Mouse (Mus musculus) inflammation-experienced regulatory T-cells, adult 6 months (primary cell): Measurements from ENCODE around the gene Ptpn4. TPM values are rescaled to one million over a fixed set of nuclear protein-coding genes. Genes with fewer than 3 reads are reported as not detected.

Experiments
- ATAC-seq: one replicate; pipeline ENCODE4 v1.8.0; 2017
- polyA plus RNA-seq, 3 experiments: library from polyadenylated mRNA; unstranded; fragments of 100-300 nt; shearing (Covaris generic); gene quantifications; one replicate each; pipeline ENCODE4 v1.2.1; 2017

Ptpn4 gene
- polyA plus RNA-seq, 3 experiments from 2014 or later, result 3.8 to 13.3 (median 6.7) TPM

DNA sequence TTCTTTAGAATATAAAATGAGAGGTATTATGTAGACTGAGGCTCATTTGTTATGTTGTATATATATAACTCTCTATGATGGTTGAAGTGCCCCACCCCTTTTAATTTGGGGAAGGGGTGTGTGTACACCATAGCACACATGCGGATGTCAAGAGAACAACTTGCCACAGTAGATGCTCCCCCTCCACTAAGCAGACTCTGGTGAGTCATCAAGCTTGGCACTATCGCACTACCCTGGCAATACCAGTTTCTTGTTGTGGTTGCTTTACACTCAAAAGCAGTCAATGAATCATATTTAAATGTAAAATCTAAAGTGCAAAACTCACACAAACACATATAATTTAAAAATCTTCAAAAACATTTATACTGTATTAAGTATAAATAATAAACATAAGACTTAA is 31.4 kb downstream of the Ptpn4 start:
- ATAC-seq, result no peak

DNA sequence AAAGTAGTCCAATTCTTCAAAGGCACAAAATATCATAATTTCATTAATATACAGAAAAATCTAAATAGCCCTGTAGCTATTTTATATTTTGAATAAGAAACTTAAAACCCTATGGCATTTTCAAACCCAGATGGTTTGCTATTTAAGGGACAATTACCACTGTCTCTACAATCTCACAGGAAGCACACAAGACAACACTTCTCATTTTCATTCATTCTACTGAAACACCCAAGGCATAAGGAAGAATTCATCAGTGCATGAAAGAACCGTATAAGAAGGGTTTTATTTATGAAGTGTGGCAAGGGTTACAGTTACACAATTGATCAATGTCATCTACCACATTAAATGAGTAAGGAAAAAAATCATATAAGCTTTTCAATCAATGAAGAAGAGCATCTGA is 32.8 kb downstream of the Ptpn4 start:
- no peak for ATAC-seq

DNA sequence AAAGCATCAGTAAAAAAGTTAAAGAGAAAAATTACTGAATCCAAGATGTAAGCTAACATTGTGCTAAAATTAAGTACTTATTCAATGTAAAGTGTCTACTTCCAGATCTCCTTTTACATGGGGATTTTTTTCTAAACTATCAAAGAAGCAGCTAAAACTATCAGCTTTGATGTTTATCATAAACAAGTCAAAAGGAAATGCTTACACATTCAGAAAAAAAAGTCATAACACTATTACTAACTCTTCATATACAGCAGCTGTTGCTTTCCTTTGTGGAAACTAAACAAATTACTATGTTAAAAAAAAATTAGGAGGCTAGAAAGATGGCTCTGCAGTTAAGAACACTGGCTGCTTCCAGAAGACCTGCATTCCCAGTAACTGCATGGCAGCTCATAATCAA is 42.2 kb downstream of the Ptpn4 start:
- ATAC-seq, result peak; percentile 68

DNA sequence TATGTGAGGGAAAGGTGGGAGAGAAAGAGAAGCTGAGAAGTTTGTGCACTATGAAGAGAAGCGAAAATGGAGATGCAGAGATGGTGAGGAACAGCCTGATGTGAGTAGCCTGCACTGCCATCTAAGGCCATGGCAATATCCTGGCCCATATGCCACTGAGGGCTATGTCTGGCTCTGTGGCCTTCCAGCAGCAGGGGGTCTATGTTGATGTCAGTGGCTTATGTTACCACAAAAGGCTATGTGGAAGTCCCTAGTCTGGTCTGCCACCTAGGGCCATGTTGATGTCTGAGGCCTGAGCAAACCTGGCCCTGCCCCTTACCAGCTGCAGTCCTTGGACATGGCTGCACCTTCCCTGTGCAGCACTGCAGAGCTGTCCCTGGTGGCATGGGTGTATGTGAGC is 43.1 kb downstream of the Ptpn4 start:
- no peak for ATAC-seq

DNA sequence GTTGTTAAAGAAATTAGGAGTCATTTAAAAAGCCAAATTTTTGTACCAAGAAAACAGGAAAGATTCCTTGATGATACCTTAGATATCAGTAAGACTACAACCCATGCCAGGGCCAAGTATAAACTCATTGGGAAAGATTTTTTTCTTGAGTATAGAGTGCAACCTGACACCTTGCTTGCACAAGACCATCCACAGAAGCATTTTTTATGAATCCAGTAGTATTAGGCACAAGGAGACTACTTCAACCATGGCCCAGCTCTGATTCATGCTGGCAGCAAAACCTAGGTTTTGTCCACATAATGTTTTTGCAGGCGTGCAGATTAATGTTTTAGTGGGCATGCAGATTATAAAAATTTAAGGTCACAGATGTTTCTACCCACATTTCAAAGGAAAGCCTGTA is 46.8 kb downstream of the Ptpn4 start:
- ATAC-seq, result no peak

DNA sequence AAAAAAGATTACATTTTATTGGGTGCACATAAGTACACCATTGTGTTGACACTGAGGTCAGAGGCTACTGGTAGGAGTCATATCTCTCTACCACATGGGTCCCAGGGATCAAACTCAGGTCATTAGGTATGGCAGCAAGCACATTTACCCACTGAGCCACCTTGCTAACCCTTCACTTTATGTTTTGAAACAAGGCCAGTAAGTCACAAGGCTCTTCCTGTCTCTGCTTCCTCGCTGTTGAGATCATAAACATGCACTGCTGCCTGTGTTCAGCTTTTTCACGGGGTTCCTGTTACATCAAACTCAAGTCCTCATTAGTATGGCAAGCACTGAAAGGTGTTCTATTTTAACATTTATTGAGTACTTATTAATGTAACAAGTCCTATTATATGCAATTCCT is 61.5 kb downstream of the Ptpn4 start:
- peak; percentile 58 for ATAC-seq

DNA sequence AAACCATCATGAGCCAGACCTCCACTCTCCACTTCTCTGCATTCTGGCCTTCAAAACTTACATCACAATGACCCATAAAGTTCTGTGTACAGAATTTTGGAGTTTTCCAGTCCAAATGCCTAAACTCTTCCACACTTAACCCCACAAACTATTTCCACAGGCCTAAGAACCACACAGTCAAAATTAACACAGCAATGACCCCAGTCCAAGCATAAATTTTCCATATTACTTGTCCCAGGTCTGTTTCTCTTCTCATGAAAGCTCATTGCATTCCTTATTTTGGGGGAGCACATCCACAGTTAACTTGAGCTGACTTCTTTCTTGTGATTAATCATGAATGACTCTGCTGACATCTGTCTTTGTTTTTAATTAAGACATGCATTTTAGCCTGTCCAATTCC is 101.7 kb downstream of the Ptpn4 start:
- no peak for ATAC-seq

DNA sequence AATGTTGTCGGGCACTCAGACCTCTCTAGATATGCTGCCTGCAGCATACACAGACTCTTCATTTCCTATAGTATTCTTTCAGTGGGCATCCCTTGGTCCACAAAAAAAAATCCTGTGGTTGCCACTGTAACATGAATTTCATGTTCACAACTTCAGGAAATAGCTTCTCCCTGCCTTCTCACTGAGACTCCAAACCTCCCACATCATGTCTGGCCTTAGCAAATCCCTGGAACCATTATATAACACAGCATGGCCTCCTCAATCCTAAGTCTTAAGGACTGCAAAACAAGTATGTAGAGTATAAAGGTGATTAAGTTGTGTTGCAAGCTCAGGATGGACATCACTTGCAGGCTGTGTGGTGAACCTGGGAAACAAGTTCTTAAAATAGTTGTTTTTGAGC is 102.6 kb downstream of the Ptpn4 start:
- no peak for ATAC-seq

DNA sequence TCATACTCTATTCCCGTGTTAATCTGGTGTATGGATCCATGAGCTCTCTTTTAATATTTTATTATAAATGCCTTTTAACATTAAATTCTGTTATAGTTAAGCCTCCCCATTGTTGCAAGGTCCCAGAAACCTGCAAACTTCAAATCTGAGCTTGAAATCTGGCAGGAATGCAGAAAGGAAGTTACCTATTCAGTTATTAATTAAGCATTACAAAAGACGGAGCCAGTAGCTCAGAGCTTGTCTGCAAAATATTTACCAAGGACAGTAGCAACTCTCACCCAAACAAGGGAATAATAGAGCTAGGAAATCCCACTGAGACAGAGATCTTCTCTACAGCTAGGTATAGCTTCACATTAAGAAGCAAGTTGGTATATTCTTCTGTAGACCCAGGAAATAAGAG is 106.2 kb downstream of the Ptpn4 start:
- ATAC-seq, result no peak

DNA sequence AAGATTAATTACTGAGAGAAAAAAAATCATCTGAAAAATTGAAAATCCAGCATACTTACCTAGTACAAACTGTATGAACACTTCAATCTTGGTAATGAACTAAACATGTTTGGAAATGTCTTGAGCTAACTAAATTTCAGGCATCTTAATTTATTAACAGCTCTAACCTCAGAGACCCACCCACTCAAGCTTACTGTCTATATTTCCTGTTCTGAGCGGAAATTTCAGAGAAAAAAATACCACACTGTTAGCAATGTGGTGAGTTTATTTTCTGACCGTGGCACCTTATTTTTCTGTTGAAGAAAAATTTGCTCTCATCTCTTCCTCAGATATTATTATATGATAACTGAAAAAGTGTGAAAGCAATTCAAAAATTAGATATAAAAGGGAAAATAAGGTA is 124.4 kb downstream of the Ptpn4 start:
- ATAC-seq, result peak; percentile 88

DNA sequence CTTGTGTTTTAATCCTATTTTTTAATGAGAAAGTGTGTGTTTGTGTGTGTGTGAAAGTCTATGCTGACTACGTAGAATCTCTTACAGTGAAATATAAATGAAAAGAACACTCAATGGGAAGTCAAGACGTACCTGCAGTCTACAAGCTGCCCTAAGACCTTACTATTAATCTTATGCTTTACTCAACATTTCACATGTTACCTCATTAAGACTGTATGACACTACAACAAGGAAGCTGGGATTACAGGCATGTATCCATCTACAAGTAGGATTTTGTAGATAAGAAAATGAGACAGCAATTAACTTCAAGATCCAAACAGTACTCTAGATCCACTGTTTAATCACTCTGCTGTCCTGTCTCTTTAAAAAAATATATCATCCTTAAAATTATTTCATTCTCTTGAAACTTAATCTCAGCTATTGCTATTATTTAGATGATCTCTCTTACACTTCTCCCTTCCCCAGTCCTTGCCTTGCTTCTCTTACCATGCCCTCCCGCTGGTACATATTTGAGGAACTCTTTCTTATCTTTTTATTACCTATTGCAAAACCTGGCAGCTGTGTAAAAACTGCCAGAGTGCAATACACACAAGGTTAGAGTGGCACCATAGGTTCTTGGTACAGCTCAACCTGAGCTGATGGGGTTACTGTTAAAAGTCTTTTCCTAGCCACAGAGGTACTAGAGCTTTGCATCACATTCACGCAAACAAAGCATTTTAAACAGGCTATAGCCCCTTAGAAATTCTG is 130.8 kb downstream of the Ptpn4 start:
- ATAC-seq, result no peak

DNA sequence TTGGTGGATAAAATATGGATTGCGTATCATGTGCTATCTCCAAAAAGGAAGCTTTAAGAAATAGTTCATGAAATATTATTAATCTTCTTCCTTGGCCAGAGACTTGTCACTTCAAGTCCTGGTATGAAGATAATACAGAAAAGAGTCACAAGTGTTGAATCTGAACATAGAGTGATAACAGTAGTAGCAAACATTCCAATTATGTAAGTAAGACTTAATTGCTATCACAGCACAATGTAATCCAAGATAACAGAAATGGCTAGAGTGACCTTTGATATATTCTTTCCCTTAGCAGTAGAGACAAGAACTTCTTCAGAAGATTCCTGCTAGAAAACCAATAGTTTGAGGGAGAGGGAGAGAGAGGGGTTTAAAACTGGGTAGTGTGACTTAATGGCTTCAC is 140.6 kb downstream of the Ptpn4 start:
- ATAC-seq, result no peak

DNA sequence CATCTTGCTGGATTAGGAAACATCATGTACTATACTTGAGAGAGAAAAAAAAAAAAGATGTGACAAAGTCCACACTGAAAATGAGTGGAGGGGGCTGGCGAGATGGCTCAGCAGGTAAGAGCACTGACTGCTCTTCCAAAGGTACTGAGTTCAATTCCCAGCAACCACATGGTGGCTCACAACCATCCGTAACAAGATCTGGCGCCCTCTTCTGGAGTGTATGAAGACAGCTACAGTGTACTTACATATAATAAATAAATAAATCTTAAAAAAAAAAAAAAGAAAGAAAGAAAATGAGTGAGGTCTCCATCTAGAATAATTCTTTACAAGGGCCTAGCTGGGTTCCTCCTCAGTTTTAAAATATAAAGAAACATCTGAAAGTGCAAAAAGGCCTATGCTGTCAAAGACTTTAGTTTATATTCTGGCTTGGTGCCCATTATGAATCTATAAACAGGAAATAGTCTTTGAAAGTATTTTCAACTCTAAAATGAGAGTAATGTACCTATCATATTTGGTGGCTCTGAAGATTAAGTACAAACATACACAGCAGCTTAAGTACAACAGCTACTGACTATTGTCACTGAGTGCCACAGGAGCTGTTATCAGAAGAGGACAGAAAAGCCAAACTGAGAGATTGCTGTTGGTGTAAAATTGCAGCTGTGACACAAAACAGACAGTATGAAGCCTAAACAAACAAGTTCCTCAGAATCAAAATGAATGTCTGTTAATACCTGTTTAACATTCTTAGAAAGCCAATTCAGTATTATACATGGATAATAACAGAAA is 151.4 kb downstream of the Ptpn4 start:
- ATAC-seq, result peak; percentile 49

DNA sequence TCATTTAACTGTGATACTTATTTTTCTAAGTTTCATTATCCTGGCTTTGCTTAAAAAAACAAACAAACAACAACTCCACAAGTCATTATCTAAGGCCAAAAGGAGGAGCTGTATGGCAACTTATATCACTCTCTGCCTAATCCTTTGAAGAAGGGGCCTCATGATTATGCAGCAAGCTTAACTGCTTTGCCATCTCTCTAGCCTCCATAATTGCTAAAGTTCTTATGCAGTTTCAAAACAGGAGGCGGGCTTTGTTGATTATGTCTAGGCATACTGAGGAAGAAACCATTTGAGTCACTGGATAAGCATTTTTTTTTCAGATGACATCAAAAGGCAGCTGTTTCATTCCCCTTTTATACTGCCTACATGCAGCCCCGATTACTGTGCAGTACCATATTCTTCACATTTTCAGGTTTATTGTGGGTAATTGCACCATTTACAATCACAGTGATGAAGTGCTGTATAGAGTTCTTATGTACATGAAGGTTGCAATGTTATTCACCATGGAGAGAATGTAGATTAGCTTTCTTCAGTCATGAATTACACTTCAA is 155.7 kb downstream of the Ptpn4 start:
- ATAC-seq, result no peak

DNA sequence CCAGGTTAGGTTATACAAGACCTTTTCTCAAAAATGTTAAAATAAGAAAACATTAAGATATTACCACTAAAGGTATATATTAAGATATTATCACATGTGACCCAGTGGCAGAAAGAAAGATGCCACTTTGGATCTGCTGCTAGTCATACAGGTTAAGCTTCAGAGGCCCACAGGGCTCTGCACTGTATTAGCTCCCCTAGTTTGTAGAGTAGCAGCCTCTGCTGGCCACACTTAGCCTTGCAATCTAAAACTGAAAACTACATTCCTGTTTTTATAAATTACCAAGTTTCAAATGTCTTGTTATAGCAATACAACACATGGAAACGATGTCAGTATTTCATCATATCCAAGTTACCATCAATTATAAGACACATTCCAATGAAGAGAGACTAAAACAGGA is 162.4 kb downstream of the Ptpn4 start:
- peak; percentile 65 for ATAC-seq

DNA sequence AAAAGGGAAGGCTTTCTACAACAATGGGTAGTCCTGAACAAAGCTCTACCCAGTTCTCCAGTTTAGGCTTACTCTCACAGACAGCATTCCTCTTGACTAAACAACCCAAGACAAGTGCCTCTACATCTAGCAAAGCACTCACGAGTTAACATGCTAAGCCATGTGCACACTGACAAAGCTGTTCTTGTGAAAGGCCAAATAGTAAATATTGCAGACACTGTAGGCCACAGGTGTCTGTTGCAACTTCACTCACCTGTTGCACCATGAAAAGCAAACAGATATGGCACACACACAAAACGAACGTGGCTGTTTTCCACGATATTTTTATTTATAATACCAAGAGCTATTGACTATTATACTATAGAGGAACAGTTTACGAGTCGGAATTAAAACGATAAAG is 170.5 kb downstream of the Ptpn4 start:
- no peak for ATAC-seq

DNA sequence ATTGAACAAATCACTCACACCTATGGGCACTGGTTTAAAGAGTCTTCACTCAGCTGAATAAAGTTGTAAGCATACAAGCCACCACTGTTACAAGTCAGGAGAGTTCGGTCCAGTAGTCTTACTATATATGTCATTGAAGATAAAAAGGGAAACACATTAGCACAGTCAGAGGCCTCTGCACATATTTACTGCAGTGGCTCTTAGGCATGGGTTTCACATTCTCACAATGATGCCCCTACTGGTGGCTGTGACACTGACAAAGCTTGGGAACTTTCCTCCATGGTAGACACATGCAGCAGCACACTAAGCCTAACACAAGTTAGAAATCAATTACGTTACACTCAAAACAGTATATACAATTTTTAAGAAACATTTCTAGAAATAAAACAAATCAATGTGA is 183.1 kb downstream of the Ptpn4 start:
- ATAC-seq, result no peak

DNA sequence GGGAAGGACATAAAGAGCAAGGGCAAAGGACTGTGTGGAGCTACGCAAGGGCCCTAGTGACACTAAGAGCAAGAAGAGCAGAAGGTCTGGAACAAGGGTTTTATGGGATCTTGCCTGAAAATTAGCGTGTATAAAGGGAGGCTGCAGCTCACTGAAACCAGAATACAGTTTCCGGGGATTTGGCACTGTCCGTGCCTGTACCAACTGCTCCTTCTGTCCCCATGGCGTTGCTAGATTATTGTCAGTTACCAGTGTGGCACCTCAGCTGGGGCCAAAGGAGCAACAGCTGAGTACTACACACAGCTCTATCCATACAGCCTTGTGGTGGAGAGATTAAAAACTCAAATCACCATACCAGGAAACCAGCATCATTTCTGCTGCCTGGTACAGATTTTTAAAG is 187.0 kb downstream of the Ptpn4 start:
- no peak for ATAC-seq

DNA sequence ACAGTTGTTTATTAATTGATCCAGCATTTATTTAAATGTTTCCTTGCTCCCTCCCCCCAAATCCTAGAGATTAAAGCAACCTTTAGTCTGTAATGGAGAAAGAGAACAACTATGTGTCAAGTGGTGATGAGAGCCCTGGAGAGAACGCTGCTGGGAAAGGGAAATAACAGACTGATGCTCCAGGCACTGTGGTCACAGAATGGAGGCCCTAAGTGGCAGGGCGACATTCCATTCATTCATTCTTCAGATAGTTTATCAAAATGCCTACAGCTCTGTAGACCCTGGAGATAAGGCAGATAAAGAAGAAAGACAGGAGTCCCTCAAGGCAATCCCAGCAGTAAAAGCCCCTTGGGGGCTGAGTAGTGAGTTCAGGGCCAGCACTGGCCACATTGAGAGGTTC is 187.8 kb downstream of the Ptpn4 start:
- no peak for ATAC-seq

DNA sequence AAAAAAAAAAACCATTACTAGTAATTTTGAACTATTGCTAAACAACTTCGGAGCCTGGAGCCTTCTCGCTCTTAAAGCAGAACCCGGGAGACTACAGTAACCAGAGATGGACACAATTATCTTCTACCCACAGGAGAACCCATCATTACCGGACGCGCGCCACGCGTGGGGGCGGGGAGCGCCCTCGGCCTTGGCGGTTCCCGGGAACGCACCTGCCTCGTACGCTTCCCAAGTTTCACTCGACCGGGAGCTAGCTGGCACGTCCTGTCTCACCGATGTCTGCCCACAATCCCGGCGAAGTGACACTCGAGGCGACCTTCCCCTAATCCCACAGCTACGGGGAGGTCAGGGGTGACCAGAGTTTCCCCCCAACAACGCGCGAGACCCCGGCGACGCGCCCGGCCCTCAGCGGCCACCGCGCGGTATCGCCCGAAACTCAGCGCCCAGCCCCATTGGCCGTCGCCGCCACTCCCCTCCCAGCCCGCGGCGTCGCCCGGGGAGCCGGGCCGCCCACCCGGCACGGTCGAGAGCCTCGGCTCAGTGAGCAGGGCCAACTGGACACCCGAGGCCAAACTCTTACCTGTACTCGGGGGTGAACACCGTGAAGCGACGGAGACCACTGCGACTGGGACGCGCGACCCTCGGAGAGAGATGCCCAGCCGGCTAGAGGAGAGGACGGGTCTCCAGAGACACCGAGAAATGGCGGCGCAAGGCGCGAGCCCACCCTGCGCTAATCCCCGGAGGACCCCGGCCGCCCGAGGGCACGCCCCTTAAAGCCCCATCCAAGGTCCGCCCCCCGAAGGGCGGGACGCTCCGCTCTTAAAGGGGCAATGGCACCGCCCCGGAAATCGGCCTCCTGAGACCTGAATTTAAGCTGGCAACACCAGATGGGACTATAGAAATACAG is 189.0 kb downstream of the Ptpn4 start, which contains the start of gene Epb41l5:
Epb41l5 (minus strand) TSS at position 796 of the 907 bp plus-strand sequence.
- ATAC-seq, result peak; percentile 67

DNA sequence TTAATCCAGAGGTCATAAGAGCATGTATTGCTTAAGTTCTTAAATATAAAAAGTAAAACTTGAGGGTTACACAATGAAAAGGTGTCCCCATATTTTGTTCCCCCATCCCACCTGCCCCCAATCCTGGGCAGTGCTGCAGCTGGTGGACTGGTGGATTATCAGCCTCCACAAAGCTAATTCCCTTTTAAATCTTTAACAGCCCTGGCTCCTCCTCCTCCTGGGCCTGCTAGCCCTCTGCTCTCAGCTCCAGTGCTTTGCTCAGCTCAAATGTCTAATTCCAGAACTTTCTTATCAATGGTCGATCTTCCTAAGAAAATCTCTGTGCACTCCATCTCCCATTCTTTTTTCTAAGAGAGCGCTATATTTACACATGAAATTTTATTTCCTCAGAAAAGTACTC is 191.1 kb downstream of the Ptpn4 start:
- ATAC-seq, result no peak

DNA sequence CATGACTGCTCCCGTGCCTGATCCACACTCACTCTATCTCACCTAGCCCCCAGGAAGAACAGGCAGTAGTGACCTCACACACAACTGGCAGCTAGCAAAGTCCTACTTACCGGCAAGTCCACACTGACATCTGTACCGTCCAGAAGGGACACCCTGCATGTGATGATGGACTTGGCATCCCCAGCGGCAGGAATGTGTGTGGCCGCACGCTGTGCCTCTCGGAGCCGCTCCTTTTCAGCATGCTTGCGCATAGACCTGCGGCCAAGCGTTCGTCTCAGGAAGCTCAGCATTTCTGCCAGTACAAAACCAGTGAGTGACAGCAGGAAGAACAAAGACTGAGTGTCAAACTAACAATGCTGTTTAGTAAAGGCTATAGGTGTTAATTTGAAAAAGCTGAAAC is 195.0 kb downstream of the Ptpn4 start:
- ATAC-seq, result no peak
